Comparison of ENCODE assay signal across 23 mouse cellular contexts in the genomic region with DNA sequence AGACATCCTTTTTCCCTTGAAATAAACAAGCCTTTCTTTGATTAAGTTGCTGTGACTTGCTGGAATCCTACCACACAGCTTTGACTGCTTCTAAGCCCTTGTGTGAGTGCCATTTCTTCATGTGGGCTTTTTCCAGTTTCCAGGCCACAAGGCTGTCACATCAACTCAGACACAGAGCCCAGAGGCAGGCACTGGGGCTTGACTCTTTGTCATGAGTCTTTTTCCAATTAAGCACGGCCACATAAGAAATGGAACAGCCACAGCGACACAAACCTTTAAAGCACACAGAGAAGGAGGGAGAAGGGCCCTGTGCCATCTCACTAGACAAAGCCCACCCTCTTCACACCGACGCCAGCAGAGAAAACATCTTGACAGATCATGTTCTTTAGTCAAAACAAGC. TPM values are rescaled to one million over a fixed set of nuclear protein-coding genes. Genes with fewer than 3 reads are reported as not detected.
DNase-seq lines count a peak whose midpoint lies in the region; ATAC-seq and TF ChIP-seq lines count a peak whose summit lies in the region.
"Had no signal": no experiment of that assay in that cellular context is flagged by ENCODE, and none has a peak within 500 bp of the region (broad histone marks: within the 10 kb centered on the region; RNA-seq: fewer than 3 reads in every experiment).

No protein-coding gene starts in this region.

- no peak for DNase-seq in hindbrain, postnatal 0 days (ENCODE audit: low spot score)
- no peak for DNase-seq in hindbrain, embryonic 11.5 days (ENCODE audit: low spot score)
- DNase-seq in embryonic facial prominence, embryonic 11.5 days (ENCODE audit: low spot score) = peak; percentile 17
- peak; percentile 54 for DNase-seq in retina, postnatal 1 day
- no peak for DNase-seq in cerebellum, adult 8-10 months
- no peak for DNase-seq in spleen, postnatal 4 days (ENCODE audit: low spot score in 2 of 2)
- DNase-seq: adrenal gland, adult 8-10 months; adrenal gland, postnatal 36 days; cerebellum, adult 2 months; cerebellum, postnatal 36 days; gastrocnemius, postnatal 10 days; heart, adult 18-20 months; heart, postnatal 10 days; kidney, adult 8-10 months had no signal

- no peak overlapping the region for H3K27ac ChIP-seq in hindbrain, postnatal 0 days
- H3K27ac ChIP-seq in hindbrain, embryonic 11.5 days (ENCODE audit: low read depth, low read length) = no peak overlapping the region
- H3K27ac ChIP-seq in embryonic facial prominence, embryonic 11.5 days (replicated peaks; ENCODE audit: low read depth, low read length) = no peak overlapping the region
- H3K27ac ChIP-seq in embryonic facial prominence, embryonic 15.5 days (replicated peaks) = peak overlapping the region; percentile 55
- H3K27ac ChIP-seq: forebrain, embryonic 12.5 days; heart, embryonic 10.5 days had no signal

- H3K9me3 ChIP-seq in hindbrain, postnatal 0 days (ENCODE audit: low read length) = no peaks in the 10 kb centered on the region
- no peaks in the 10 kb centered on the region for H3K9me3 ChIP-seq in hindbrain, embryonic 11.5 days (ENCODE audit: control insufficient read depth, low read length)
- H3K9me3 ChIP-seq in embryonic facial prominence, embryonic 11.5 days (replicated peaks; ENCODE audit: control insufficient read depth, low read length) = no peaks in the 10 kb centered on the region
- no peaks in the 10 kb centered on the region for H3K9me3 ChIP-seq in embryonic facial prominence, embryonic 15.5 days (replicated peaks)
- H3K9me3 ChIP-seq: forebrain, embryonic 12.5 days; heart, embryonic 10.5 days had no signal

- H3K27me3 ChIP-seq in hindbrain, postnatal 0 days (ENCODE audit: insufficient read depth, low read length) = no peaks in the 10 kb centered on the region
- H3K27me3 ChIP-seq in hindbrain, embryonic 11.5 days (ENCODE audit: control insufficient read depth, insufficient read depth, low read length) = no peaks in the 10 kb centered on the region
- H3K27me3 ChIP-seq in embryonic facial prominence, embryonic 11.5 days (ENCODE audit: control insufficient read depth, insufficient read depth, low read length) = no peaks in the 10 kb centered on the region
- H3K27me3 ChIP-seq in embryonic facial prominence, embryonic 15.5 days = no peaks in the 10 kb centered on the region
- H3K27me3 ChIP-seq: CH12.LX; forebrain, embryonic 12.5 days had no signal

- H3K4me2 ChIP-seq in hindbrain, postnatal 0 days (ENCODE audit: low read depth, low read length) = no peak overlapping the region
- H3K4me2 ChIP-seq in hindbrain, embryonic 11.5 days (replicated peaks; ENCODE audit: low read depth, low read length) = no peak overlapping the region
- no peak overlapping the region for H3K4me2 ChIP-seq in embryonic facial prominence, embryonic 11.5 days (ENCODE audit: low read depth, low read length)
- H3K4me2 ChIP-seq in embryonic facial prominence, embryonic 15.5 days (replicated peaks) = no peak overlapping the region
- H3K4me2 ChIP-seq: forebrain, embryonic 12.5 days had no signal

- H3K4me3 ChIP-seq in hindbrain, postnatal 0 days (ENCODE audit: low read length) = no peak overlapping the region
- no peak overlapping the region for H3K4me3 ChIP-seq in hindbrain, embryonic 11.5 days (ENCODE audit: low read depth, low read length)
- no peak overlapping the region for H3K4me3 ChIP-seq in embryonic facial prominence, embryonic 11.5 days (ENCODE audit: low read depth, low read length)
- no peak overlapping the region for H3K4me3 ChIP-seq in embryonic facial prominence, embryonic 15.5 days (replicated peaks)
- H3K4me3 ChIP-seq: erythroblast, embryonic 14.5 days; forebrain, embryonic 12.5 days; heart, embryonic 10.5 days had no signal

- 23% methylated on average over 4 of the region's 4 CpGs for WGBS in hindbrain, postnatal 0 days
- 44% methylated on average over 4 of the region's 4 CpGs for WGBS in hindbrain, embryonic 11.5 days
- WGBS in embryonic facial prominence, embryonic 11.5 days = 38% methylated on average over 4 of the region's 4 CpGs
- 24% methylated on average over 4 of the region's 4 CpGs for WGBS in embryonic facial prominence, embryonic 15.5 days

- 0 out of 2 replicates have a peak, but pooled peaks cover 3% of the 10 kb centered on the region for H3K4me1 ChIP-seq in hindbrain, postnatal 0 days (ENCODE audit: insufficient read depth, low read length)
- H3K4me1 ChIP-seq in hindbrain, embryonic 11.5 days (replicated peaks; ENCODE audit: control insufficient read depth, insufficient read depth, low read length) = peaks cover 7% of the 10 kb centered on the region
- no peaks in the 10 kb centered on the region; the same call in 1 of the 2 replicates for H3K4me1 ChIP-seq in embryonic facial prominence, embryonic 11.5 days (ENCODE audit: control insufficient read depth, insufficient read depth, low read length)
- H3K4me1 ChIP-seq in embryonic facial prominence, embryonic 15.5 days = peaks cover 26% of the 10 kb centered on the region

- H3K36me3 ChIP-seq in hindbrain, postnatal 0 days (ENCODE audit: insufficient read depth, low read length) = no peaks in the 10 kb centered on the region
- no peaks in the 10 kb centered on the region for H3K36me3 ChIP-seq in hindbrain, embryonic 11.5 days (ENCODE audit: control insufficient read depth, insufficient read depth, low read length)
- H3K36me3 ChIP-seq in embryonic facial prominence, embryonic 11.5 days (replicated peaks; ENCODE audit: control insufficient read depth, insufficient read depth, low read depth, low read length) = no peaks in the 10 kb centered on the region
- no peaks in the 10 kb centered on the region for H3K36me3 ChIP-seq in embryonic facial prominence, embryonic 15.5 days
- H3K36me3 ChIP-seq: forebrain, embryonic 12.5 days; heart, embryonic 10.5 days had no signal

- peak; percentile 57; the same call in 1 of the 2 replicates for ATAC-seq in hindbrain, postnatal 0 days
- ATAC-seq in hindbrain, embryonic 11.5 days (ENCODE audit: low FRiP score) = no peak
- ATAC-seq in embryonic facial prominence, embryonic 11.5 days (replicated peaks; ENCODE audit: insufficient number of reproducible peaks, low FRiP score, low TSS enrichment, low read depth) = no peak
- ATAC-seq in embryonic facial prominence, embryonic 15.5 days (ENCODE audit: insufficient number of reproducible peaks, low FRiP score, low TSS enrichment, low read depth) = 0 out of 2 replicates have a peak, but pooled peaks have one; percentile 16
- ATAC-seq in activated CD4-positive, CD25-positive, alpha-beta regulatory T cell, adult 4 months = no peak
- ATAC-seq: forebrain, embryonic 16.5 days; hindbrain, embryonic 16.5 days; intestine, embryonic 16.5 days had no signal

- no peak overlapping the region for H3K9ac ChIP-seq in hindbrain, postnatal 0 days (replicated peaks; ENCODE audit: low read length)
- H3K9ac ChIP-seq in hindbrain, embryonic 11.5 days (ENCODE audit: low read depth, low read length) = no peak overlapping the region
- H3K9ac ChIP-seq in embryonic facial prominence, embryonic 11.5 days (replicated peaks; ENCODE audit: low read length) = no peak overlapping the region
- H3K9ac ChIP-seq in embryonic facial prominence, embryonic 15.5 days = no peak overlapping the region
- H3K9ac ChIP-seq: forebrain, embryonic 12.5 days had no signal

- no peak for TF ChIP-seq CTCF in hindbrain, postnatal 0 days (IDR thresholded peaks at IDR 0.05; ENCODE audit: low read depth)

RNA-seq across cellular contexts. Expression of a gene that starts 23.4 kb away (rescaled TPM):
- 5.9 and 7.2 TPM in 2 replicates for total RNA-seq in hindbrain, postnatal 0 days (2014; rRNA removed)
- 16.7 and 17.1 TPM in 2 replicates for polyA plus RNA-seq in hindbrain, postnatal 0 days (2015; fragmentation: Nextera tagmentation; extraction: Ambion mirVana)
- 30.1 and 33.4 TPM in 2 replicates for polyA plus RNA-seq in hindbrain, embryonic 11.5 days (2014; fragmentation: Nextera tagmentation; extraction: Ambion mirVana)
- polyA plus RNA-seq in embryonic facial prominence, embryonic 11.5 days (2014; fragmentation: Nextera tagmentation; extraction: Ambion mirVana) = 82.8 and 83.8 TPM in 2 replicates
- polyA plus RNA-seq in embryonic facial prominence, embryonic 15.5 days (2015; fragmentation: Nextera tagmentation; extraction: Ambion mirVana) = 123 and 138 TPM in 2 replicates
- polyA plus RNA-seq in activated CD4-positive, CD25-positive, alpha-beta regulatory T cell, adult 4 months (2017; shearing (Covaris generic)) = 1 to 10 TPM; 2.7 to 4.0 TPM
- polyA plus RNA-seq: erythroblast, embryonic 14.5 days had no signal

Comparison
In these comparisons a context has a peak if more than half of its experiments do, and no peak if none do; other contexts are left out.
1. ATAC-seq: peak in hindbrain, postnatal 0 days (single experiment) and embryonic facial prominence, embryonic 15.5 days (single experiment); none in hindbrain, embryonic 11.5 days (single experiment), embryonic facial prominence, embryonic 11.5 days (single experiment) and activated CD4-positive, CD25-positive, alpha-beta regulatory T cell, adult 4 months (single experiment).
2. DNase-seq: peak in embryonic facial prominence, embryonic 11.5 days (single experiment) and retina, postnatal 1 day (single experiment); none in hindbrain, postnatal 0 days (single experiment), hindbrain, embryonic 11.5 days (single experiment), cerebellum, adult 8-10 months (single experiment) and spleen, postnatal 4 days (0 of 2).